Mouse (Mus musculus) liver, postnatal 0 days (tissue): Measurements from ENCODE around the gene Dmbt1. TPM values are rescaled to one million over a fixed set of nuclear protein-coding genes. Genes with fewer than 3 reads are reported as not detected.

Source experiments
- ATAC-seq: fragments of 200-750 bp; cut with Nextera tagmentation; 2 replicates; pipeline ENCODE4 v1.8.0; 2017; ENCODE audit warnings: mild to moderate bottlenecking, moderate library complexity
- DNase-seq: peaks from one replicate; pipeline ENCODE4 v3.0.0-alpha.2; 2016
- H3K27ac ChIP-seq: fragments of 300-500 bp; sonication (generic); 2 replicates; pipeline ENCODE4 v1.5.1; 2014; ENCODE audit warnings: antibody characterized with exemption, moderate library complexity, mild to moderate bottlenecking, low read depth
- H3K27me3 ChIP-seq: fragments of 300-500 bp; sonication (generic); 2 replicates; pipeline ENCODE4 v1.6.1; 2014; ENCODE audit warnings: low read length, control low read depth, mixed read lengths; ENCODE audit not compliant: insufficient read depth
- H3K36me3 ChIP-seq: fragments of 300-500 bp; sonication (generic); replicated peaks from 2 replicates; pipeline ENCODE4 v1.6.1; 2014; ENCODE audit warnings: mild to moderate bottlenecking, control low read depth, low read length, moderate library complexity, mixed read lengths; ENCODE audit not compliant: insufficient read depth
- H3K4me1 ChIP-seq: fragments of 300-500 bp; sonication (generic); 2 replicates; pipeline ENCODE4 v1.6.1; 2014; ENCODE audit warnings: antibody characterized with exemption, mild to moderate bottlenecking, control low read depth; ENCODE audit not compliant: insufficient read depth
- H3K4me2 ChIP-seq: fragments of 300-500 bp; sonication (generic); 2 replicates; pipeline ENCODE4 v1.6.1; 2014; ENCODE audit warnings: low read depth, mild to moderate bottlenecking, low read length, moderate library complexity, mixed read lengths
- H3K4me3 ChIP-seq: fragments of 300-500 bp; sonication (generic); 2 replicates; pipeline ENCODE4 v1.5.1; 2014; ENCODE audit warnings: low read depth, low read length
- H3K9ac ChIP-seq: fragments of 300-500 bp; sonication (generic); replicated peaks from 2 replicates; pipeline ENCODE4 v1.6.1; 2014; ENCODE audit warnings: mild to moderate bottlenecking, moderate library complexity
- H3K9me3 ChIP-seq: fragments of 300-500 bp; sonication (generic); 2 replicates; pipeline ENCODE4 v1.6.1; 2016; ENCODE audit warnings: mild to moderate bottlenecking, control low read depth, low read length, mixed read lengths
- CTCF ChIP-seq: sonication (generic); IDR thresholded peaks from 2 replicates; pipeline ENCODE4 v1.5.1; 2016; ENCODE audit warnings: antibody characterized with exemption, low read depth
- EP300 ChIP-seq: IDR thresholded peaks from 2 replicates; pipeline ENCODE4 v1.6.1; 2016; ENCODE audit warnings: antibody characterized with exemption, low read depth, mild to moderate bottlenecking
- WGBS: fragments of 180-500 bp; shearing (Covaris S2); extraction: QIAGEN DNeasy Blood & Tissue Kit; methylation state at CpG from one replicate; pipeline ENCODE4 v1.1.7; 2014; ENCODE audit not compliant: insufficient replicate concordance; 5-methylcytosine and 5-hydroxymethylcytosine counted together
- polyA plus RNA-seq: library from polyadenylated mRNA; unstranded; fragments of >200 nt; fragmentation: Nextera tagmentation; extraction: Ambion mirVana; gene quantifications from 2 replicates; pipeline ENCODE4 v1.2.1, GENCODE M21; 2015

The Dmbt1 gene
- polyA plus RNA-seq, 1 experiment from 2014 or later = 0.27 TPM

GRCm38 (mm10) chr7:130989371-130989770 is 42.5 kb upstream of the Dmbt1 start:
- H3K27ac ChIP-seq = no peak overlapping the region
- H3K4me2 ChIP-seq = no peak overlapping the region
- DNase-seq = peak; percentile 47
- H3K36me3 ChIP-seq = no peaks in the 10 kb centered on the region
- no peaks in the 10 kb centered on the region for H3K27me3 ChIP-seq
- WGBS = 40% methylated on average over 3 of the region's 3 CpGs
- H3K4me1 ChIP-seq = no peaks in the 10 kb centered on the region
- H3K9ac ChIP-seq = no peak overlapping the region
- H3K4me3 ChIP-seq = no peak overlapping the region
- TF ChIP-seq EP300 (no peak), CTCF (no peak)
- no peaks in the 10 kb centered on the region for H3K9me3 ChIP-seq
- ATAC-seq = peak; percentile 48; the same call in 1 of the 2 replicates

- no peaks in the 10 kb centered on the region for H3K4me1 ChIP-seq
- H3K36me3 ChIP-seq = no peaks in the 10 kb centered on the region
- H3K4me2 ChIP-seq = no peak overlapping the region
- no peak for ATAC-seq
- TF ChIP-seq CTCF (no peak), EP300 (no peak)
- H3K4me3 ChIP-seq = no peak overlapping the region
- no peaks in the 10 kb centered on the region for H3K9me3 ChIP-seq
- no peak overlapping the region for H3K9ac ChIP-seq
- no peaks in the 10 kb centered on the region for H3K27me3 ChIP-seq
- no peak overlapping the region for H3K27ac ChIP-seq
- WGBS = 81% methylated on average over 13 of the region's 13 CpGs
- DNase-seq = no peak
These were observed 40.6 kb upstream of the Dmbt1 start for GRCm38 (mm10) chr7:130991174-130991789.

GRCm38 (mm10) chr7:130993907-130994306 is 37.9 kb upstream of the Dmbt1 start:
- H3K36me3 ChIP-seq = no peaks in the 10 kb centered on the region
- H3K4me1 ChIP-seq = no peaks in the 10 kb centered on the region
- no peak overlapping the region for H3K4me3 ChIP-seq
- TF ChIP-seq EP300 (no peak), CTCF (peak; percentile 64)
- no peak for DNase-seq
- H3K27me3 ChIP-seq = no peaks in the 10 kb centered on the region
- 44% methylated on average over 8 of the region's 8 CpGs for WGBS
- no peak overlapping the region for H3K27ac ChIP-seq
- H3K4me2 ChIP-seq = no peak overlapping the region
- H3K9me3 ChIP-seq = no peaks in the 10 kb centered on the region
- no peak for ATAC-seq
- no peak overlapping the region for H3K9ac ChIP-seq

GRCm38 (mm10) chr7:131001976-131002726 is 29.7 kb upstream of the Dmbt1 start:
- 69% methylated on average over 12 of the region's 12 CpGs for WGBS
- TF ChIP-seq CTCF (no peak), EP300 (no peak)
- no peak for DNase-seq
- Histone ChIP-seq H3K27me3 (no peaks in the 10 kb centered on the region), H3K27ac (no peak overlapping the region), H3K36me3 (no peaks in the 10 kb centered on the region), H3K4me1 (no peaks in the 10 kb centered on the region), H3K9ac (no peak overlapping the region), H3K4me3 (no peak overlapping the region), H3K9me3 (0 out of 2 replicates have a peak, but pooled peaks cover 2% of the 10 kb centered on the region), H3K4me2 (no peak overlapping the region)
- ATAC-seq = no peak

GRCm38 (mm10) chr7:131004071-131004470 is 27.8 kb upstream of the Dmbt1 start:
- no peaks in the 10 kb centered on the region for H3K27me3 ChIP-seq
- ATAC-seq (no peak), DNase-seq (no peak)
- no peaks in the 10 kb centered on the region for H3K4me1 ChIP-seq
- no peak overlapping the region for H3K4me3 ChIP-seq
- 0 out of 2 replicates have a peak, but pooled peaks cover 2% of the 10 kb centered on the region for H3K9me3 ChIP-seq
- H3K4me2 ChIP-seq = no peak overlapping the region
- H3K9ac ChIP-seq = no peak overlapping the region
- no peak for TF ChIP-seq EP300
- TF ChIP-seq CTCF = no peak
- WGBS = 76% methylated on average over 5 of the region's 5 CpGs
- H3K36me3 ChIP-seq = no peaks in the 10 kb centered on the region
- no peak overlapping the region for H3K27ac ChIP-seq

- H3K4me1 ChIP-seq = no peaks in the 10 kb centered on the region
- H3K9me3 ChIP-seq = 0 out of 2 replicates have a peak, but pooled peaks cover 2% of the 10 kb centered on the region
- H3K36me3 ChIP-seq = no peaks in the 10 kb centered on the region
- H3K27me3 ChIP-seq = no peaks in the 10 kb centered on the region
- H3K27ac ChIP-seq = no peak overlapping the region
- WGBS = 93% methylated on average over 2 of the region's 2 CpGs
- H3K9ac ChIP-seq = no peak overlapping the region
- no peak overlapping the region for H3K4me3 ChIP-seq
- no peak for DNase-seq
- TF ChIP-seq CTCF (no peak), EP300 (no peak)
- ATAC-seq = no peak
- H3K4me2 ChIP-seq = no peak overlapping the region
These were observed 24.6 kb upstream of the Dmbt1 start for GRCm38 (mm10) chr7:131007221-131007620.
